Mouse (Mus musculus): ENCODE data around the gene Wnt11. TPM values are rescaled to one million over a fixed set of nuclear protein-coding genes. Genes with fewer than 3 reads are reported as not detected.

Wnt11 gene
- total and polyA plus RNA-seq, 3 experiments = not detected

DNA sequence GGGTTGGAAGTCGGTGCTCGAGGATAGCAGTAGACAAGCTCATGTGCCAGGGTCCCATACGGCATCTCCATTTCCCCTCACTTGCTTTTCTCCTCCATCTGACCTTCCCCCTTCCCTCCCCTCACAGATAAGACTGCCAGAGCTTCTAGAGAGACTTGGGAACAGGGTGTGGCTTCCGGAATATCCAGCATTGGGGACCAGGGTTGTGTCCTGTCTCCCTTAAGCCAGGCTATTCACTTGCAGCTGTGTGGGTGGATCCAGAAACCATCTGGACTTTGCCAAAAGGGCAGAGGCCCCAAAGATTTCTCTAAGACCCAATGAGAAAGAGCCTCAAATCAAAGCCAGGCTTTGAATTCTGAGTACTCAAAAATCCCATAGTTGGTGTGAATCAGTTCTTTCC, 45.8 kb upstream of the Wnt11 start:
- no peak overlapping the region for H3K4me3 ChIP-seq (ENCODE audit: control insufficient read depth in 1 of 2, insufficient read depth in 1 of 2, low read depth in 2 of 2, low read length in 2 of 2)
- TF ChIP-seq POLR2AphosphoS5 (IDR thresholded peaks at IDR 0.05; ENCODE audit: borderline replicate concordance, low read depth, low read length) (no peak), MYB (IDR thresholded peaks at IDR 0.05; ENCODE audit: low read depth, low read length) (no peak), MYC (IDR thresholded peaks at IDR 0.05; ENCODE audit: low read depth, low read length) (no peak), ZC3H11A (IDR thresholded peaks at IDR 0.05; ENCODE audit: low read depth, low read length) (no peak), NRF1 (IDR thresholded peaks at IDR 0.05; ENCODE audit: insufficient read depth, low read depth, low read length, poor library complexity, severe bottlenecking) (no peak), NELFE (IDR thresholded peaks at IDR 0.05; ENCODE audit: low read depth, low read length) (no peak), KAT2A (conservative IDR thresholded peaks at IDR 0.05; ENCODE audit: low read depth, low read length) (no peak), TBP (IDR thresholded peaks at IDR 0.05; ENCODE audit: low read depth, low read length) (no peak), HCFC1 (IDR thresholded peaks at IDR 0.05; ENCODE audit: low read depth, low read length) (no peak), TCF12 (IDR thresholded peaks at IDR 0.05; ENCODE audit: low read depth, low read length) (no peak), EP300 (IDR thresholded peaks at IDR 0.05; ENCODE audit: low read depth in 1 of 2, low read length in 2 of 2) (no peak), MXI1 (IDR thresholded peaks at IDR 0.05; ENCODE audit: low read depth, low read length) (no peak), MAZ (IDR thresholded peaks at IDR 0.05; ENCODE audit: low read depth, low read length) (no peak), CHD2 (IDR thresholded peaks at IDR 0.05; ENCODE audit: low read length) (no peak), JUND (IDR thresholded peaks at IDR 0.05; ENCODE audit: low read depth, low read length) (no peak), CHD1 (IDR thresholded peaks at IDR 0.05; ENCODE audit: low read depth, low read length) (no peak), SIN3A (IDR thresholded peaks at IDR 0.05; ENCODE audit: low read length) (no peak), ZNF384 (IDR thresholded peaks at IDR 0.05; ENCODE audit: low read depth, low read length) (no peak)
- no peaks in the 10 kb centered on the region for H3K36me3 ChIP-seq (ENCODE audit: control insufficient read depth in 1 of 2, insufficient read depth in 2 of 2, low read length in 2 of 2)
- H3K9ac ChIP-seq (ENCODE audit: control insufficient read depth, low read depth, low read length, poor library complexity, severe bottlenecking) = no peak overlapping the region
- peaks cover 1 to 2% of the 10 kb centered on the region in 2 experiments; a peak in 3 of 4 replicates for H3K27me3 ChIP-seq (ENCODE audit: control insufficient read depth in 1 of 2, insufficient read depth in 2 of 2, low read length in 2 of 2)
- H3K4me1 ChIP-seq (ENCODE audit: control insufficient read depth in 1 of 2, insufficient read depth in 2 of 2, low read length in 2 of 2) = no peaks in the 10 kb centered on the region
- H3K27ac ChIP-seq (ENCODE audit: control insufficient read depth, low read depth, low read length) = no peak overlapping the region
- DNase-seq (ENCODE audit: low read depth, low spot score) = no peak
- no peaks in the 10 kb centered on the region for H3K9me3 ChIP-seq (replicated peaks; ENCODE audit: insufficient read depth, low read length)
- no peaks in the 10 kb centered on the region for H3K79me2 ChIP-seq (ENCODE audit: control insufficient read depth, insufficient read depth, low read length, poor library complexity)

DNA sequence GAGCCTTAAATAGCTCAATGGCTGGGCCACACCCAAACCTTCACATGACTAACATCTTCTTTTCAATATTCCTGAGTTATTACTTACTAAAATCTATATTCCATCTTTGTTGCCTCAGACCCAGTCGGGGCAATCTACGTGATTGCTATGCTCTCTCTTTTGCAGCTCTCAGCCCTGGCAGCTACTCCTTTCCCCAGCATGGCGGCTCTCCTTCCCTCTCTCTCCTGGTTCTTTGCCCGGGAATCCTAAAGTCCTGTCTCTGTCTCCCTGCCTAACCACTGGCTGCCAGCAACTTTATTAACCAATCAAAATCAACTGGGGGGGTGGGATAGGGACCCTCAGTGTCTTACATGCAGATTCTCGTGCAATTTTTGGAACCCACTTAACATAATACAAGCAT, 43.0 kb upstream of the Wnt11 start:
- H3K4me3 ChIP-seq (ENCODE audit: control insufficient read depth in 1 of 2, insufficient read depth in 1 of 2, low read depth in 2 of 2, low read length in 2 of 2) = no peak overlapping the region
- H3K9ac ChIP-seq (ENCODE audit: control insufficient read depth, low read depth, low read length, poor library complexity, severe bottlenecking) = no peak overlapping the region
- no peak overlapping the region for H3K27ac ChIP-seq (ENCODE audit: control insufficient read depth, low read depth, low read length)
- TF ChIP-seq SMC3 (IDR thresholded peaks at IDR 0.05; ENCODE audit: low read depth, low read length) (no peak), EP300 (IDR thresholded peaks at IDR 0.05; ENCODE audit: low read depth in 1 of 2, low read length in 2 of 2) (no peak), RAD21 (IDR thresholded peaks at IDR 0.05; ENCODE audit: low read depth, low read length) (no peak), MAZ (IDR thresholded peaks at IDR 0.05; ENCODE audit: low read depth, low read length) (no peak), KAT2A (conservative IDR thresholded peaks at IDR 0.05; ENCODE audit: low read depth, low read length) (no peak), MYB (IDR thresholded peaks at IDR 0.05; ENCODE audit: low read depth, low read length) (no peak), ZKSCAN1 (IDR thresholded peaks at IDR 0.05; ENCODE audit: low read depth, low read length) (no peak)
- no peak for DNase-seq (ENCODE audit: low read depth, low spot score)
- H3K79me2 ChIP-seq (ENCODE audit: control insufficient read depth, insufficient read depth, low read length, poor library complexity) = no peaks in the 10 kb centered on the region
- H3K9me3 ChIP-seq (replicated peaks; ENCODE audit: insufficient read depth, low read length) = no peaks in the 10 kb centered on the region
- peaks cover 0 to 3% of the 10 kb centered on the region in 2 experiments for H3K27me3 ChIP-seq (ENCODE audit: control insufficient read depth in 1 of 2, insufficient read depth in 2 of 2, low read length in 2 of 2)
- no peaks in the 10 kb centered on the region for H3K36me3 ChIP-seq (ENCODE audit: control insufficient read depth in 1 of 2, insufficient read depth in 2 of 2, low read length in 2 of 2)
- no peaks in the 10 kb centered on the region for H3K4me1 ChIP-seq (ENCODE audit: control insufficient read depth in 1 of 2, insufficient read depth in 2 of 2, low read length in 2 of 2)
